Mouse (Mus musculus): Measurements from ENCODE around the gene Inhbe. TPM values are rescaled to one million over a fixed set of nuclear protein-coding genes. Genes with fewer than 3 reads are reported as not detected.
"Not testable (repeated sequence)": the region's sequence is repeated elsewhere in the genome, so short reads cannot be mapped to it uniquely, and the experiment has no call there.

The Inhbe gene
- polyA plus RNA-seq, 1 experiment from 2014 or later: 0.02 TPM

DNA sequence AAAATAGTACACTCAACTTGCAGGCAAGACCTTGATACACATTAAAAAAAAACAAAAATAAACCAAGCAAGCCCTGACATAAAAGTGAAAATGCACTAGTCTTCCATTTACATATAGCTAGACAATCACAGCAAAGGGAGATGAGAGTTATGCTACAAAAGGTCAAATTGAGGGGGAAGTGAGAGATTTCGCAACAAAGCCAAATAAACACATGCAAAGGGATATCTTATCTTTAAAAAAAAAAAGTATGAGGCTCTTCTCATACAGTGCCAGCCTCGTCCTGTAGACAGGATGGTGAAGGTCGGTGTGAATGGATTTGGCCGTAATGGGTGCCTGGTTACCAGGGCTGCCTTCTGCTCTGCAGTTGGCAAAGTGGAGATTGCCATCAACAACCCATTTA lies 41.4 kb downstream of the Inhbe start:
- H3K4me3 ChIP-seq: no peak overlapping the region
- peaks cover 17% of the 10 kb centered on the region for H3K4me1 ChIP-seq
- H3K27me3 ChIP-seq (ENCODE audit: low read depth, poor library complexity, severe bottlenecking): no peaks in the 10 kb centered on the region
- H3K36me3 ChIP-seq: peaks cover 22% of the 10 kb centered on the region
- no peak for DNase-seq (ENCODE audit: low spot score)
- WGBS: 79% methylated on average over 4 of the region's 4 CpGs
- no peak overlapping the region for H3K27ac ChIP-seq (replicated peaks)
- no peaks in the 10 kb centered on the region for H3K9me3 ChIP-seq (replicated peaks)

DNA sequence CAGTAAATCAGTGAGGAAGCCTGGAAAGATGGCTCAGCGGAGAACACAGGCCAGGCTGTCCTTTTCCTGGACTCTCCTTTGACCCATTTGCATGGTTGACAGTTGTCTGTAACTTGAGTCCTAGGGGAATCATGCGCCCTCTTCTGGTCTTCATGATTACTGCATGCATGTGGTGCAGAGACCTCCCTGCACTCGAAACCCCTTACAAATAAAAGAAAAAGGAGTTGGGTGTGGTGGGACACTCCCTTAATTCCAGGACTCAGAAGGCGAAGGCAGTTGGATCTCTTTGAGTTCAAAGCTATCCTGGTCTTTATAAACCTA lies 41.9 kb downstream of the Inhbe start:
- H3K4me1 ChIP-seq: peaks cover 17% of the 10 kb centered on the region
- H3K4me3 ChIP-seq: peak overlapping the region; percentile 91
- DNase-seq (ENCODE audit: low spot score): peak; percentile 89
- no peaks in the 10 kb centered on the region for H3K9me3 ChIP-seq (replicated peaks)
- 2% methylated on average over 4 of the region's 4 CpGs for WGBS
- peaks cover 27% of the 10 kb centered on the region for H3K36me3 ChIP-seq
- H3K27me3 ChIP-seq (ENCODE audit: low read depth, poor library complexity, severe bottlenecking): no peaks in the 10 kb centered on the region
- H3K27ac ChIP-seq (replicated peaks): peak overlapping the region; percentile 94

DNA sequence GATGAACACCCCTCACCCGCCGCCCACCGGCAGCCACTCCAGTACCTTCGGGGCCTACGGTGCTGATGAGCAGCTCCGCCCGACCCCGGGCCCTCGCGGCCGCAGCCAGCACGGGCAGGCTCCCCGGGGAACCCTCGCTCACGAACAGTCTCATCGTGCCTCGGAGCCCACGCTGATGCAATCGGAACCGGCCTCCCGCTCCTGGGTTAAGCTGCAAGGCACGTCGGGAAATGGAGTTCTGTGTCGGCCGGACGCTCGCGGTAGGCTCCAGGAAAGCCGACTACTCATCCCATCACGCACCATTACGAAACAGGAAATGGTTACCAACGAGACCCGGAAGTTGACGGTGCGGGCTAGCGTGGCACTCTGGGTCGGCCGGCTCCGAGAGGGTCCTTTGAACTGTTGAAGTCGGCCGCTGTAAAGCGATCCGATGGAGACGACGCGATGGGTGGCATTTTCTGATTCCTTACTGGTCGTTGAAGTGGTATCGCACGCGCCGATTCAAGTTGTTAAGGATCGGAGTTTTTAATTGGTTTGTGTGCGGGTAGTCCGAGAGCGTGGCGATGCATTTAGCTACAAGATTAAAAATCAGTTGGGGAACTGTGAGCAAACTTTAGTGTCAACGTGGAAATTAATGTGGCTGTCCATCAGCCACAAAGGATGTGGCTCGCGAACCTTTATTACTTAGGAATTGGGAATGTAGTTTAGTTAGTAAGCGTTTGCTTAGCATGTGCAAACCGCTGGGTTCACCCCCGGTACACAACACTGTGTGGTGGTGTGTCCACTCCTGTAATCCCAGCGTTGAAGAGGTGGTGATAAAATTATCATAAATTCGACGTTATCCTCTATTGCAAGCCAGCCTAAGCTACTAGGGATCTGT lies 42.5 kb downstream of the Inhbe start, which contains the start of gene Mars:
TSS of gene Mars (minus strand) at position 311 of the 880 bp plus-strand sequence.
- no peaks in the 10 kb centered on the region for H3K9me3 ChIP-seq (replicated peaks)

DNA sequence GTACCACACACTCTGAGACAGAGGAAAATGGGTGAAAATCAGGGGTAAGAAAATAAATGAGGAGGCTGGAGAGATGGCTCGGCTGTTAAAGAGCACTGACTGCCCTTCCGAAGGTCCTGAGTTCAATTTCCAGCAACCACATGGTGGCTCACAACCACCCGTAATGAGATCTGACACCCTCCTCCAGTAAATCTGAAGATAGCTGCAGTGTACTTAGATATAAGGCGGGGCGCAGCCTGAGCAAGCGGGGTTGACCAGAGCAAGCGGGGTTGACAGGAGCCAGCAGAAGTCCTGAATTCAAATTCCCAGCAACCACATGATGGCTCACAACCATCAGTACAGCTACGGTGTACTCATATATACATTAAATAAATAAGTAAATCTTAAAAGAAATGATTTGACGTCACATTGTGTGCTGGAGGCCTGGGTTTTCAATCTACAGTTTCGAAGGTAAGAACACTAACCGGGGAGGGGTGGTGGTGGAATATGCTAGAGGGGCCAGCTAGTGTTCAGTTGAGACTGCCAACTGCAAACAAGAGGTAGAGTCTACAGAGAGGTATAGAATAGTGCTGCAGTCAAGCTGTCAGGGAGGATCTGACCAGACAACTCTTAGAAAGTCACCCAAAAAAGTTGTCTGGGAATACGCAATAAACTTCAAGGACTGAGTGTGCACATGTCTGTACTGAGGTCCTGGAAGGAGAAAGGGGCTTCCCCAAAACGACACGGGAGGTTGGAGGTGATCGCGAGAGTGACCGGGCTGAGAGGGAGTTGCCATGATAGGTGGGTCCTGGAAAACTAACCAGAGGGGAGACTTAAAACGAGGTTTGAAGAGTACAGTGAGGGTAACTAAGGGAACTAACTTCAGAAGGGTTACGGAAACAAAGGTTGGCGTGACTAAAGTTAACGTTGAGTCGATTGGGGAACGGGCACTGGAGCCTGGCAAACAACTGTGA lies 43.4 kb downstream of the Inhbe start:
- Histone ChIP-seq H3K4me1 (peaks cover 17% of the 10 kb centered on the region), H3K27me3 (ENCODE audit: low read depth, poor library complexity, severe bottlenecking) (no peaks in the 10 kb centered on the region), H3K27ac (replicated peaks) (peak overlapping the region; percentile 94), H3K9me3 (replicated peaks) (no peaks in the 10 kb centered on the region), H3K4me3 (peak overlapping the region; percentile 91), H3K36me3 (peaks cover 42% of the 10 kb centered on the region)
- 39% methylated on average over 23 of the region's 23 CpGs for WGBS
- no peak for DNase-seq (ENCODE audit: low spot score)

More for the DNA sequence above, 42.5 kb downstream of the Inhbe start, which contains the start of gene Mars:
- DNase-seq (ENCODE audit: low spot score): peak; percentile 95
- peak within 1 kb of the TSS; percentile 91 for H3K4me3 ChIP-seq
- peak within 1 kb of the TSS; percentile 94 for H3K27ac ChIP-seq (replicated peaks)
- no peaks in the 10 kb centered on the region for H3K27me3 ChIP-seq (ENCODE audit: low read depth, poor library complexity, severe bottlenecking)
- under 1% methylated on average over 65 of the region's 65 CpGs for WGBS
- H3K4me1 ChIP-seq: peaks cover 17% of the 10 kb centered on the region
- H3K36me3 ChIP-seq: peaks cover 33% of the 10 kb centered on the region

DNA sequence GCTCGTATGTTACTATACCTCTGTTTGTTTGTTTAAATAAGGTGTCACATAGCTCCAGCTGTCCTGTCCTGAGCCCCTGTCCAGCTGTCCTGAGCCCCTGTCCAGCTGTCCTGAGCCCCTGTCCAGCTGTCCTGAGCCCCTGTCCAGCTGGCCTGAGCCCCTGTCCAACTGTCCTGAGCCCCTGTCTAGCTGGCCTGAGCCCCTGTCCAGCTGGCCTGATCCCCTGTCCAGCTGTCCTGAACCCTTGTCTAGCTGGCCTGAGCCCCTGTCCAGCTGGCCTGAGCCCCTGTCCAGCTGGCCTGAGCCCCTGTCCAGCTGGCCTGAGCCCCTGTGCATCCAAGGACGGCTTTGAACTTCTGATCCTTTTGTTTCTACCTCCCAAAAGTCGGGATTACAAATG lies 45.0 kb downstream of the Inhbe start:
- 86% methylated on average over 3 of the region's 3 CpGs for WGBS
- peaks cover 17% of the 10 kb centered on the region for H3K4me1 ChIP-seq

DNA sequence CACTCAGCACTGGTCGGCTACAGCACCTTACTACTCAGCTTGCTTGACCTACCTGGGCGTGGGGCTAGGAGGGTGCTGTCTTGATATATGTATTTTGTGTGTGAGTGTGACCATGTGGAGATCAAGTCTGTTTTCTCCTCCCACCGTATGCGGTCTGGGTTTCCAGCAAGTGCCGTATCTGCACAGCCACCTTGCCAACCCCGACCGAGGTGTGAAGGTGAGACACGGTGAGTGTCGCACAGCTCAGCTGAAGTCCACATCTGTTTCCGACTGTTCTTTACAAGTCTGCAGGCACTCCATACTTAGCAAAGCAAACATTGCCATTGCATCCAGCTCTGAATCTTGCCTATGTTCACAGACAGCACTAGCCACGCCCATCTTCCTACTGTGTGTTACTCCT lies 51.1 kb downstream of the Inhbe start:
- H3K36me3 ChIP-seq: peaks cover 100% of the 10 kb centered on the region
- no peaks in the 10 kb centered on the region for H3K4me1 ChIP-seq
- no peak overlapping the region for H3K27ac ChIP-seq (replicated peaks)
- no peaks in the 10 kb centered on the region for H3K9me3 ChIP-seq (replicated peaks)
- no peak for DNase-seq (ENCODE audit: low spot score)
- WGBS: 95% methylated on average over 11 of the region's 11 CpGs
- H3K4me3 ChIP-seq: no peak overlapping the region
- H3K27me3 ChIP-seq (ENCODE audit: low read depth, poor library complexity, severe bottlenecking): no peaks in the 10 kb centered on the region

More for the DNA sequence above, 45.0 kb downstream of the Inhbe start:
- DNase-seq (ENCODE audit: low spot score); H3K27ac ChIP-seq (replicated peaks); H3K27me3 ChIP-seq (ENCODE audit: low read depth, poor library complexity, severe bottlenecking); H3K9me3 ChIP-seq (replicated peaks); H3K4me3 ChIP-seq: not testable (repeated sequence)
- H3K36me3 ChIP-seq: peaks cover 59% of the 10 kb centered on the region

DNA sequence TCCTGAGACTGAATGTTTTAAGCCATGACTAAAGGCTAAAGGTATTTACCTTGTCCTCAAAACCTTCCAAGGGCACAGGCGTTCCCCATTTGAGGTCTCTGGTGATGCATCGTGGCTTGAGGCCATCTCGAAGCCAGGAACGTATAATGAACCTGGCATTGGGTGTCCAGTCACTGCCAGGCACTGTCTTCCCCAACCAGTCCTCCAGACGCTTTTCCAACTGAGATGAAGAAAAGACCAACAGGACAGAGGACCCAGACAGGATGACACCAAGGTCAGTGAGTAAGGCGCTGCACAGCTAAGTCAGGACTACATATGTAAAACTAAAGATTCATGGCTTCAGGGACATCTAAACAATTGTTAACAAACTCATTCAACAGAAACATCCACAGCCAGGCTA lies 53.9 kb downstream of the Inhbe start:
- peaks cover 100% of the 10 kb centered on the region for H3K36me3 ChIP-seq
- H3K4me1 ChIP-seq: no peaks in the 10 kb centered on the region
- DNase-seq (ENCODE audit: low spot score): no peak
- no peak overlapping the region for H3K4me3 ChIP-seq
- no peaks in the 10 kb centered on the region for H3K27me3 ChIP-seq (ENCODE audit: low read depth, poor library complexity, severe bottlenecking)
- WGBS: 94% methylated on average over 6 of the region's 6 CpGs
- H3K9me3 ChIP-seq (replicated peaks): no peaks in the 10 kb centered on the region
- H3K27ac ChIP-seq (replicated peaks): no peak overlapping the region

Other genes starting within 250 kb of the Inhbe start
- 62.3 and 83.0 TPM in 2 replicates for gene Os9, start 233.3 kb downstream of the Inhbe start, polyA plus RNA-seq (2016; fragmentation: Nextera tagmentation; extraction: Ambion mirVana)
- 4.9 and 6.1 TPM in 2 replicates for gene B4galnt1, start 189.2 kb downstream of the Inhbe start, polyA plus RNA-seq (2016; fragmentation: Nextera tagmentation; extraction: Ambion mirVana)
- 0.87 and 1.4 TPM in 2 replicates for gene Slc26a10, start 173.8 kb downstream of the Inhbe start, polyA plus RNA-seq (2016; fragmentation: Nextera tagmentation; extraction: Ambion mirVana)
- gene Arhgef25, start 164.3 kb downstream of the Inhbe start, polyA plus RNA-seq (2016; fragmentation: Nextera tagmentation; extraction: Ambion mirVana): 24.8 and 28.7 TPM in 2 replicates
- 119 and 142 TPM in 2 replicates for gene Dtx3, start 158.7 kb downstream of the Inhbe start, polyA plus RNA-seq (2016; fragmentation: Nextera tagmentation; extraction: Ambion mirVana)
- gene Pip4k2c, start 142.8 kb downstream of the Inhbe start, polyA plus RNA-seq (2016; fragmentation: Nextera tagmentation; extraction: Ambion mirVana): 16.5 and 18.1 TPM in 2 replicates
- 14.9 and 29.4 TPM in 2 replicates for gene Kif5a, start 91.1 kb downstream of the Inhbe start, polyA plus RNA-seq (2016; fragmentation: Nextera tagmentation; extraction: Ambion mirVana)
- gene Dctn2, start 88.0 kb downstream of the Inhbe start, polyA plus RNA-seq (2016; fragmentation: Nextera tagmentation; extraction: Ambion mirVana): 212 and 239 TPM in 2 replicates
- 11.9 and 13.0 TPM in 2 replicates for gene Mbd6, start 65.4 kb downstream of the Inhbe start, polyA plus RNA-seq (2016; fragmentation: Nextera tagmentation; extraction: Ambion mirVana)
- gene Mars, start 42.6 kb downstream of the Inhbe start, polyA plus RNA-seq (2016; fragmentation: Nextera tagmentation; extraction: Ambion mirVana): 180 and 187 TPM in 2 replicates
- gene Arhgap9, start 32.4 kb downstream of the Inhbe start, polyA plus RNA-seq (2016; fragmentation: Nextera tagmentation; extraction: Ambion mirVana): 1.1 and 1.3 TPM in 2 replicates
- 7.8 and 11.0 TPM in 2 replicates for gene Gli1, start 12.4 kb downstream of the Inhbe start, polyA plus RNA-seq (2016; fragmentation: Nextera tagmentation; extraction: Ambion mirVana)
- not detected in 2 replicates for gene Inhbc, start 16.0 kb upstream of the Inhbe start, polyA plus RNA-seq (2016; fragmentation: Nextera tagmentation; extraction: Ambion mirVana)
- gene R3hdm2, start 25.9 kb upstream of the Inhbe start, polyA plus RNA-seq (2016; fragmentation: Nextera tagmentation; extraction: Ambion mirVana): 29.6 and 34.5 TPM in 2 replicates
- 0.52 and 0.62 TPM in 2 replicates for gene Stac3, start 147.3 kb upstream of the Inhbe start, polyA plus RNA-seq (2016; fragmentation: Nextera tagmentation; extraction: Ambion mirVana)
- 5.2 and 5.8 TPM in 2 replicates for gene Ndufa4l2, start 160.6 kb upstream of the Inhbe start, polyA plus RNA-seq (2016; fragmentation: Nextera tagmentation; extraction: Ambion mirVana)
- 107 and 121 TPM in 2 replicates for gene Shmt2, start 168.0 kb upstream of the Inhbe start, polyA plus RNA-seq (2016; fragmentation: Nextera tagmentation; extraction: Ambion mirVana)
- gene Nxph4, start 180.1 kb upstream of the Inhbe start, polyA plus RNA-seq (2016; fragmentation: Nextera tagmentation; extraction: Ambion mirVana): 19.4 and 27.2 TPM in 2 replicates